Mouse (Mus musculus) c-Kit-positive CD71-positive TER-119-negative erythroid progenitor cells, embryonic 14.5 days (primary cell): ENCODE data around the gene Rnase11.

Experiments used
- DNase-seq: peaks from one replicate; pipeline ENCODE4 v3.0.0-alpha.2; 2013; ENCODE audit warnings: low read depth

The Rnase11 gene

DNA sequence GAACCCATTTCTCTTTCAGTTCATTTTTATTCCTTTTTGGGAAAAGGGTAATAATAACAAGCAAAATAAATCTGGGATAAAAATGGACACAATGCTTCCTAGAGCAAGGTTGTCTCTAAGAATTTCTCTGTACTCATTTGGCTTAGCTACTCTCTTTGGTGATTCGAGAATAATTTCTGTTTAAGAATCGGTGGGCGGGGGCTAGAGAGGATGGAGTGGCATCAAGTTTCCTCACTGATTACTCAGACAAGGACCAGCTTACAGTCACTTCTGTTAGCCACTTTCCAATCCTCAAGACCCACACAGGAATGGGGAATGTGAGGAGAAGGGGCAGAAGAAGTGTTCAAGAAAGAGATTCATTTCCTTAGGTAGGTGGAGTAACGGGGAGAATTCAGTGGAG is 41.2 kb downstream of the Rnase11 start:
- no peak for DNase-seq

DNA sequence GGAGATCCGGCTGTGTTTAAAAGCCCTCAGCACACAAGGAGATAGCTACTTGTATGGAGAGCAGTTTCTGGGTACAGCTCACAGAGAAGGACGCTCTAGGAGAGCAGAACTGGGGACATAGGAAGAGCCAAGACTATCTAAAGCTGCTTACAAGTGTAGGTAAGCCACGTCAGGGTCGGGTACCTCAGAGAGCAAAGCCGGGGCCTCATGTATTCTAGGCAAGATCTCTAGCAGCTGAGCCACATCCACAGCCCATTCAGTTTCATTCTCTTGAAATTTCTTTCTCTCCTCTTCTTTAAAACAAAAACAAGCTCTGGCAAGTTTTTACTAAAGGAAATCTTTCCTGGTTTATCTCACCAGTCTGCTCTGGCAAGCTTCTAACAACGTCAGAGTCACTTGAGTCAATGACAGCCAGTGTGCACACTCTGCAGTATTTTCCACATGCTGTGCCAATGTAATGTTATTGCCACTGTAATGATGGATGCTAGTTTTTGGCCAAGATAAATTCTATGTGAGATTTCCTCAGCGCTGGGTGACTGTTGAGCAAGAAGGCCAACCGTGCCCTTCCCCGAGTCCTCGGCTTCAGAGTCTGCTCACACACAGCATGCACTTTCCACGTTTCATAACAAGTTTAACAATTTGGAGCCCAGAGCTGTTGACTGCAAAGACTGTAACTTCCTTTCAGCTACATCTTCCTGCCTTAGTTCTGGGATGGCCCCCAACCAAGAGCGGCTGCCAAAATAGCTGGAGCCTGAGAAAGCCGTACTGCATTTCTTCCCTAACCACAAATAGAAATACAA is 41.8 kb downstream of the Rnase11 start:
- no peak for DNase-seq

DNA sequence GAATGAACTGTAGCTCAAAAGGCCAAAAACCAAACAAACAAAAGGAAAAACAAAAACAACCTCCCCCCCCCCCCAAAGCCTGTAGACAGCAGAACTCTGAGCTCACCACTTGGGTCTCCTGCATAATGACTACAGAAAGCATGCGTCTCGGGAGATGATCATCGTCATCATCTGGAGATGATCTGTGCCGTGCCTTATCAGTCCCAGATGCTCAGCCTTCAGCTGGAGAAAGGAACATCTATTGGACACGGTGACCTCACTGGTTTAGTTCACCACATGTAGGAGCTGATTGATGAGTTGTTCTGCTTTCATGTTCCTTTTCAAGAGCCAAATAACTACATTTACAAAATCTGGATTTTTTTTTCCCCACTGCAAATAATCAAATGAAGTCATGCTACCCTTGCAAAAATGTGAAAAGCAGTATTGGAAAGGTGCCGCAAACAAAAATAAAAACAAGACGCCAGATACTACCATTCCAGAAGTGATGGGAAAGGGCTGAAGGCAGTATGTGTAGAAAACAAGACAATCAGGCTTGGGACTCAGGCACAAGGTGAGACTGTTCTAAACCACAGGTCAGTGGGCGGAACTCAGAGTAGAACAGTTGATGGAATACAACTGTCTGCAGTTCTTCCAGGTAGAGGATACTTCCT is 42.7 kb downstream of the Rnase11 start, which contains the start of gene Rnase10:
Gene Rnase10 (plus strand): TSS at position 600 of the 650 bp plus-strand sequence.
- DNase-seq: no peak
